Mouse (Mus musculus) cerebellum, adult 8-10 months (tissue): ENCODE measurements around the gene Gm29276.
"Not testable (repeated sequence)": the region's sequence is repeated elsewhere in the genome, so short reads cannot be mapped to it uniquely, and the experiment has no call there.

Experiments
- DNase-seq: peaks from one replicate; pipeline ENCODE4 v3.0.0; 2022

The Gm29276 gene

GRCm38 (mm10) chrY:42582150-42582549, at the start of gene Gm29276:
Gene Gm29276, minus strand, starts transcription at chrY:42582250.
- not testable (repeated sequence) for DNase-seq
